Mouse (Mus musculus) MEL (cell line): ENCODE results near the gene Il1rapl2.

Experiments
- POLR2A ChIP-seq, 2 experiments: IDR thresholded peaks; 2 replicates each; pipeline ENCODE4 v1.6.1; 2011 to 2012; ENCODE audit warnings: low read length in 2 of 2, mild to moderate bottlenecking in 2 of 2, control low read depth in 1 of 2, improper control_type of control experiment in 1 of 2, low read depth in 1 of 2, moderate library complexity in 1 of 2; ENCODE audit not compliant: control insufficient read depth in 1 of 2, insufficient read depth in 1 of 2, poor library complexity in 1 of 2
- USF2 ChIP-seq, 2 experiments: IDR thresholded peaks; 2 replicates each; pipeline ENCODE4 v1.6.1; 2011 to 2012; ENCODE audit warnings: improper control_type of control experiment in 2 of 2, low read length in 2 of 2, borderline replicate concordance in 1 of 2, inconsistent platforms in 1 of 2, low read depth in 1 of 2, mild to moderate bottlenecking in 1 of 2; ENCODE audit not compliant: insufficient read depth in 1 of 2

- TF ChIP-seq POLR2A (IDR thresholded peaks at IDR 0.05; ENCODE audit: control insufficient read depth in 1 of 2, insufficient read depth in 1 of 2, low read depth in 1 of 2, low read length in 2 of 2, poor library complexity in 1 of 2), result no peak
- TF ChIP-seq USF2 (IDR thresholded peaks at IDR 0.05; ENCODE audit: borderline replicate concordance in 1 of 2, insufficient read depth in 1 of 2, low read depth in 1 of 2, low read length in 2 of 2), result no peak
Measured at GRCm38 (mm10) chrX:138043113-138043512, 472.7 kb downstream of the Il1rapl2 start.
